Mouse (Mus musculus): ENCODE measurements at regions not wholly inside any gene's neighbourhood (a gene's known extent, or its start where the extent isn't known, plus 50 kb on each side); places are given as distances from the start of the nearest gene placed in this dataset.
A peak's percentile ranks its signal among the peaks of the same experiment; 100 is the strongest.

DNA sequence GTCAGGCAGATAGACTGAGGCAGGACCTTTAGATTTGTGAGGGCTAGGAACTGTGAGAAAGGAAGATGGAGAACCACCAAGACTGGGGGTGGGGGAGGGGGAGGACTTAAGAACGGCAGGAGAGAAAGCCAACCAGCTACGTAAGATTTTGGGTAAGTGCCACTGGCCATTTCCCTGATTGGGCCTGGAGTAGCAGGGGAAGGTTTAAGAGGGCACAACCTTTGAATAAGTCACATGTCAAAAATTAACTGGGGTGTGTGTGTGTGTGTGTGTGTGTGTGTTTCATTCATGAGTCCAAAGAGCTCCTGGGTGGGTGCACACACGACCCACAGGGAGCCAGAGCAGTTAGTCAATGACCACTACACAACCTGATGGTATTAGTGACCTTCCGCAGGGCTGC is 161.6 kb upstream of the Ctnnb1 start:
- no peaks in the 10 kb centered on the region for H3K36me3 ChIP-seq (ENCODE audit: control insufficient read depth, insufficient read depth, low read length)
- H3K4me3 ChIP-seq (ENCODE audit: low read depth, low read length): no peak overlapping the region
- H3K9me3 ChIP-seq (ENCODE audit: control insufficient read depth, low read length): no peaks in the 10 kb centered on the region
- no peaks in the 10 kb centered on the region for H3K27me3 ChIP-seq (replicated peaks; ENCODE audit: control insufficient read depth, insufficient read depth, low read length)
- peaks cover 24% of the 10 kb centered on the region for H3K4me1 ChIP-seq (ENCODE audit: control insufficient read depth, insufficient read depth, low read length)
- DNase-seq (ENCODE audit: low spot score) (no peak), ATAC-seq (ENCODE audit: low read depth) (no peak)
- H3K9ac ChIP-seq (ENCODE audit: low read depth, low read length): no peak overlapping the region
- H3K27ac ChIP-seq (replicated peaks; ENCODE audit: low read depth, low read length): no peak overlapping the region
- H3K4me2 ChIP-seq (ENCODE audit: low read depth, low read length): no peak overlapping the region
- 85% methylated on average over 4 of the region's 4 CpGs for WGBS

DNA sequence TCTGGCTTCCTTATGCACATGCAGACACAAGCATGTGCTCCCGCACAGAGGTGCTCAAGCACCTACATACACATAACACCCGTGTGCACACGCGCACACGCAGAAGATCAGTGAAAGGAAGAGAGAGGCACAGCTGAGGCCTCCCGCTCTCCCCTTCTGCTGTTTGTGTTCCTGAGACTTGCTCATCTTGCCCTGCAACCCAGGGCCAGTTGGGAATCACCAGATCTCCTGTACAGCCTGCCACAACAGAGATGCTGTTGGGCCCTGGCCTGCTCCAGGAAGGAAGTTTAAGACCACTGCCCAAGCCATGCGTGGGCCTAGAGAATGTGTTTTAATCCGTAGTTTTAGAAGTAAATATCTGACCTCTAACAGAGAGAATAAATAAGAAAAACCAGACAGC is 160.0 kb upstream of the Ctnnb1 start:
- peaks cover 25% of the 10 kb centered on the region for H3K4me1 ChIP-seq (ENCODE audit: control insufficient read depth, insufficient read depth, low read length)
- no peak overlapping the region for H3K9ac ChIP-seq (ENCODE audit: low read depth, low read length)
- 47% methylated on average over 8 of the region's 8 CpGs for WGBS
- no peaks in the 10 kb centered on the region for H3K36me3 ChIP-seq (ENCODE audit: control insufficient read depth, insufficient read depth, low read length)
- H3K4me3 ChIP-seq (ENCODE audit: low read depth, low read length): no peak overlapping the region
- H3K27me3 ChIP-seq (replicated peaks; ENCODE audit: control insufficient read depth, insufficient read depth, low read length): no peaks in the 10 kb centered on the region
- DNase-seq (ENCODE audit: low spot score) (no peak), ATAC-seq (ENCODE audit: low read depth) (no peak)
- no peaks in the 10 kb centered on the region for H3K9me3 ChIP-seq (ENCODE audit: control insufficient read depth, low read length)
- no peak overlapping the region for H3K4me2 ChIP-seq (ENCODE audit: low read depth, low read length)
- peak overlapping the region; percentile 56 for H3K27ac ChIP-seq (replicated peaks; ENCODE audit: low read depth, low read length)

DNA sequence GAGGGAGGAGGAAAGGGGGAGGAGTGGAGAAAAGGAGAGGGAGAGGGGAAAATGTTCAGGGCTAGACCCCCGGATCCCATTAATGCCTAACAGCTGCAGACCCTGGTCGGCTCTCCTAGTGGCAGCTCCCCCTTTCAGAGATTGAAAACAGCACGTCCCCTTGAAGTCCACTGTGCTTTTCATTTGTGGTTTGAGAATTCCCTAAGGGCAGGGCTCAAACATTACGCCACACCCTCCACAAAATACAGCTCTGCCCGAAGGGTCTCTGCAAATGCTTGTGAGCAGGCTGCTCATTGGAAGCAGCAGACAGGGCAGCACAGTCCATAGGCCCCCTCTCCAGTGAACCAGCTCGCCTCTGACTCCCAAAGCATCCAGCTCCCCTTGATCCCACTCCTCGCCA is 159.3 kb upstream of the Ctnnb1 start:
- peak; percentile 63 for ATAC-seq (ENCODE audit: low read depth)
- H3K27ac ChIP-seq (replicated peaks; ENCODE audit: low read depth, low read length): peak overlapping the region; percentile 56
- H3K9me3 ChIP-seq (ENCODE audit: control insufficient read depth, low read length): no peaks in the 10 kb centered on the region
- H3K27me3 ChIP-seq (replicated peaks; ENCODE audit: control insufficient read depth, insufficient read depth, low read length): no peaks in the 10 kb centered on the region
- H3K4me3 ChIP-seq (ENCODE audit: low read depth, low read length): no peak overlapping the region
- WGBS: 5% methylated on average over 7 of the region's 7 CpGs
- peak; percentile 85 for DNase-seq (ENCODE audit: low spot score)
- H3K4me1 ChIP-seq (ENCODE audit: control insufficient read depth, insufficient read depth, low read length): peaks cover 25% of the 10 kb centered on the region
- H3K36me3 ChIP-seq (ENCODE audit: control insufficient read depth, insufficient read depth, low read length): no peaks in the 10 kb centered on the region
- H3K9ac ChIP-seq (ENCODE audit: low read depth, low read length): 0 out of 2 replicates have a peak overlapping the region, but pooled peaks have one; percentile 5
- no peak overlapping the region for H3K4me2 ChIP-seq (ENCODE audit: low read depth, low read length)

DNA sequence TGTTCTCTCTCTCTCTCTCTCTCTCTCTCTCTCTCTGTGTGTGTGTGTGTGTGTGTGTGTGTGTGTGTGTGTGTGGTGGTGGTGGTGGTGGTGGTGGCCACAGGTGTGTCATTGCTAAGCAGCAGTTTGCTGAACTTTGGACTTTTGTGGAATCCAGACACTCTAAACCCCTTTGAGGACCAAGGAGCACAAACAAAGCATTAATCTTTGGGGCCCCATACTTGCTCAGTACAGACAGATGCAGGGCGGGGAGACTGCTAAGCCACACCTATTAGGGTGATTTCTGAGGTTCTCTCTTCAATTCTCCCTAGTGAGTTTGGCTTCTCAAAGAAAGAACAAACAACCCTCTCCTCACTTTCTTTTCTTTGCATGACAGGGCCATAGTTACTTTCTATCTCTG is 158.1 kb upstream of the Ctnnb1 start:
- H3K4me3 ChIP-seq (ENCODE audit: low read depth, low read length): no peak overlapping the region
- WGBS: 60% methylated on average over 1 of the region's 1 CpGs
- H3K9ac ChIP-seq (ENCODE audit: low read depth, low read length): no peak overlapping the region
- H3K4me2 ChIP-seq (ENCODE audit: low read depth, low read length): no peak overlapping the region
- H3K4me1 ChIP-seq (ENCODE audit: control insufficient read depth, insufficient read depth, low read length): peaks cover 25% of the 10 kb centered on the region
- no peak overlapping the region for H3K27ac ChIP-seq (replicated peaks; ENCODE audit: low read depth, low read length)
- DNase-seq (ENCODE audit: low spot score) (peak; percentile 56), ATAC-seq (ENCODE audit: low read depth) (peak; percentile 75)
- H3K9me3 ChIP-seq (ENCODE audit: control insufficient read depth, low read length): no peaks in the 10 kb centered on the region
- H3K27me3 ChIP-seq (replicated peaks; ENCODE audit: control insufficient read depth, insufficient read depth, low read length): no peaks in the 10 kb centered on the region
- no peaks in the 10 kb centered on the region for H3K36me3 ChIP-seq (ENCODE audit: control insufficient read depth, insufficient read depth, low read length)

- H3K9me3 ChIP-seq (ENCODE audit: control insufficient read depth, low read length): no peaks in the 10 kb centered on the region
- H3K27me3 ChIP-seq (replicated peaks; ENCODE audit: control insufficient read depth, insufficient read depth, low read length): no peaks in the 10 kb centered on the region
- H3K36me3 ChIP-seq (ENCODE audit: control insufficient read depth, insufficient read depth, low read length): no peaks in the 10 kb centered on the region
- ATAC-seq (ENCODE audit: low read depth): no peak
- peak; percentile 24 for DNase-seq (ENCODE audit: low spot score)
- no peak overlapping the region for H3K4me2 ChIP-seq (ENCODE audit: low read depth, low read length)
- peaks cover 25% of the 10 kb centered on the region for H3K4me1 ChIP-seq (ENCODE audit: control insufficient read depth, insufficient read depth, low read length)
- no peak overlapping the region for H3K9ac ChIP-seq (ENCODE audit: low read depth, low read length)
- no peak overlapping the region for H3K4me3 ChIP-seq (ENCODE audit: low read depth, low read length)
- WGBS: 46% methylated on average over 4 of the region's 4 CpGs
- peak overlapping the region; percentile 31; the same call in 1 of the 2 replicates for H3K27ac ChIP-seq (replicated peaks; ENCODE audit: low read depth, low read length)
Observed at GRCm38 (mm10) chr9:120771896-120772530, 157.0 kb upstream of the Ctnnb1 start.

DNA sequence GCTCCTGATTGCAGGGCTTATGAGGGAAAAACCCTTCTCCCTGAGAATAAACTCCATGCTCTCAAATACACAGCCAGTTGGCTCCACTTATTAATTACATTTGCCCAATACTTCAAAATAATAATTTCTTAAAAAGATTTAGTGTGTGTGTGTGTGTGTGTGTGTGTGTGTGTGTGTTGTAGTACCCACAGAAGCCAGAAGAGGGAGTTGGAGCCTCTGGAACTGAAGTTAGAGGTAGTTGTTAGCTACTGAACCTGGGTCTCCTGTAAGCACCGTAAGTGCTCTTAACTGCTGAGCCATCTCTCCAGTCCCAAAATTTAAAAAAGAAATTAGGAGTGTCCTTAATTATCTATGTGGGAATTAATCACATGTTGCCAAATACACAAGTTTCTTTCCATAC is 154.8 kb upstream of the Ctnnb1 start:
- H3K4me2 ChIP-seq (ENCODE audit: low read depth, low read length): no peak overlapping the region
- ATAC-seq (ENCODE audit: low read depth): no peak
- H3K27me3 ChIP-seq (replicated peaks; ENCODE audit: control insufficient read depth, insufficient read depth, low read length): no peaks in the 10 kb centered on the region
- H3K27ac ChIP-seq (replicated peaks; ENCODE audit: low read depth, low read length): no peak overlapping the region
- no peak overlapping the region for H3K4me3 ChIP-seq (ENCODE audit: low read depth, low read length)
- H3K9ac ChIP-seq (ENCODE audit: low read depth, low read length): no peak overlapping the region
- no peaks in the 10 kb centered on the region for H3K36me3 ChIP-seq (ENCODE audit: control insufficient read depth, insufficient read depth, low read length)
- no peak for DNase-seq (ENCODE audit: low spot score)
- no peaks in the 10 kb centered on the region for H3K9me3 ChIP-seq (ENCODE audit: control insufficient read depth, low read length)
- peaks cover 24% of the 10 kb centered on the region for H3K4me1 ChIP-seq (ENCODE audit: control insufficient read depth, insufficient read depth, low read length)
- 86% methylated on average over 1 of the region's 1 CpGs for WGBS

GRCm38 (mm10) chr9:120774772-120775171 is 154.2 kb upstream of the Ctnnb1 start:
- DNase-seq (ENCODE audit: low spot score): no peak
- H3K9me3 ChIP-seq (ENCODE audit: control insufficient read depth, low read length): no peaks in the 10 kb centered on the region
- H3K4me2 ChIP-seq (ENCODE audit: low read depth, low read length): no peak overlapping the region
- no peak overlapping the region for H3K4me3 ChIP-seq (ENCODE audit: low read depth, low read length)
- H3K36me3 ChIP-seq (ENCODE audit: control insufficient read depth, insufficient read depth, low read length): no peaks in the 10 kb centered on the region
- H3K27me3 ChIP-seq (replicated peaks; ENCODE audit: control insufficient read depth, insufficient read depth, low read length): no peaks in the 10 kb centered on the region
- ATAC-seq (ENCODE audit: low read depth): no peak
- 10% methylated on average over 1 of the region's 1 CpGs for WGBS
- H3K9ac ChIP-seq (ENCODE audit: low read depth, low read length): no peak overlapping the region
- H3K27ac ChIP-seq (replicated peaks; ENCODE audit: low read depth, low read length): no peak overlapping the region
- peaks cover 21% of the 10 kb centered on the region for H3K4me1 ChIP-seq (ENCODE audit: control insufficient read depth, insufficient read depth, low read length)

- Histone ChIP-seq H3K9me3 (ENCODE audit: control insufficient read depth, low read length) (no peaks in the 10 kb centered on the region), H3K4me1 (ENCODE audit: control insufficient read depth, insufficient read depth, low read length) (peaks cover 14% of the 10 kb centered on the region; the same call in 1 of the 2 replicates), H3K27ac (replicated peaks; ENCODE audit: low read depth, low read length) (no peak overlapping the region), H3K27me3 (replicated peaks; ENCODE audit: control insufficient read depth, insufficient read depth, low read length) (no peaks in the 10 kb centered on the region), H3K36me3 (ENCODE audit: control insufficient read depth, insufficient read depth, low read length) (no peaks in the 10 kb centered on the region), H3K4me3 (ENCODE audit: low read depth, low read length) (no peak overlapping the region), H3K9ac (ENCODE audit: low read depth, low read length) (no peak overlapping the region), H3K4me2 (ENCODE audit: low read depth, low read length) (no peak overlapping the region)
- DNase-seq (ENCODE audit: low spot score): no peak
- no peak for ATAC-seq (ENCODE audit: low read depth)
- WGBS: 46% methylated on average over 3 of the region's 3 CpGs
Observed at GRCm38 (mm10) chr9:120775721-120776120, 153.3 kb upstream of the Ctnnb1 start.

- no peaks in the 10 kb centered on the region for H3K27me3 ChIP-seq (replicated peaks; ENCODE audit: control insufficient read depth, insufficient read depth, low read length)
- H3K9ac ChIP-seq (ENCODE audit: low read depth, low read length): no peak overlapping the region
- H3K4me3 ChIP-seq (ENCODE audit: low read depth, low read length): no peak overlapping the region
- 0 out of 2 replicates have a peak overlapping the region, but pooled peaks have one; percentile 12 for H3K27ac ChIP-seq (replicated peaks; ENCODE audit: low read depth, low read length)
- WGBS: 54% methylated on average over 4 of the region's 4 CpGs
- DNase-seq (ENCODE audit: low spot score): peak; percentile 55
- H3K4me2 ChIP-seq (ENCODE audit: low read depth, low read length): no peak overlapping the region
- H3K9me3 ChIP-seq (ENCODE audit: control insufficient read depth, low read length): no peaks in the 10 kb centered on the region
- 0 out of 2 replicates have a peak, but pooled peaks have one; percentile 17 for ATAC-seq (ENCODE audit: low read depth)
- H3K36me3 ChIP-seq (ENCODE audit: control insufficient read depth, insufficient read depth, low read length): no peaks in the 10 kb centered on the region
- H3K4me1 ChIP-seq (ENCODE audit: control insufficient read depth, insufficient read depth, low read length): peaks cover 14% of the 10 kb centered on the region; the same call in 1 of the 2 replicates
Observed at GRCm38 (mm10) chr9:120776456-120777001, 152.5 kb upstream of the Ctnnb1 start.
